In genomic region chr8:127318377-127319159, GRCm38 (mm10) we compare ENCODE assay signal across 26 mouse cellular contexts.
A peak's percentile ranks its signal among the peaks of the same experiment; 100 is the strongest.
DNase-seq lines count a peak whose midpoint lies in the region; ATAC-seq and TF ChIP-seq lines count a peak whose summit lies in the region.
"Had no signal": no experiment of that assay in that cellular context is flagged by ENCODE, and none has a peak within 500 bp of the region (broad histone marks: within the 10 kb centered on the region; RNA-seq: fewer than 3 reads in every experiment).

No protein-coding gene starts in this region.

- peak; percentile 23 for ATAC-seq in activated CD4-positive, CD25-positive, alpha-beta regulatory T cell, adult 4 months
- peak; percentile 52 for ATAC-seq in granulocyte monocyte progenitor cell, adult 5-6 weeks (replicated peaks; ENCODE audit: poor library complexity, severe bottlenecking)
- ATAC-seq: forebrain, embryonic 14.5 days; hindbrain, postnatal 0 days; intestine, embryonic 16.5 days had no signal

- peak overlapping the region; percentile 63 for H3K27ac ChIP-seq in gastrocnemius, adult 2 months
- H3K27ac ChIP-seq: hindbrain, postnatal 0 days; liver, embryonic 13.5 days; neural tube, embryonic 12.5 days; stomach, embryonic 15.5 days had no signal

- H3K4me3 ChIP-seq in gastrocnemius, adult 2 months = peak overlapping the region; percentile 14; the same call in 1 of the 2 replicates
- H3K4me3 ChIP-seq: erythroblast, embryonic 14.5 days; heart, embryonic 12.5 days; liver, embryonic 13.5 days; megakaryocyte, embryonic 14.5 days; neural tube, embryonic 12.5 days; stomach, embryonic 15.5 days had no signal

- intact Hi-C loops in gastrocnemius, adult 2 months (cut with DNase I) = no loop called here

- peak; percentile 68 for DNase-seq in gastrocnemius, adult 2 months
- DNase-seq in gastrocnemius, postnatal 4 days (ENCODE audit: low spot score in 2 of 2) = no peak
- peak; percentile 57 for DNase-seq in 3T3-L1 (ENCODE audit: low read depth, low spot score)
- DNase-seq in layer of hippocampus, postnatal 10 days (ENCODE audit: low spot score in 2 of 2) = no peak
- no peak for DNase-seq in yolk sac, embryonic 10.5 days (ENCODE audit: low spot score)
- no peak for DNase-seq in adipocyte (ENCODE audit: low spot score)
- DNase-seq: adrenal gland, postnatal 25 days; cerebellum, adult 9-11 months; heart, postnatal 10 days; kidney, adult 9 months; kidney, postnatal 25 days; liver, embryonic 13.5 days; lung, adult 2 months; lung, postnatal 14 days; midbrain, embryonic 14.5 days; right cerebral cortex, postnatal 4 days had no signal

- TF ChIP-seq CTCF in gastrocnemius, adult 2 months (IDR thresholded peaks at IDR 0.05) = no peak

Comparison
In these comparisons a context has a peak if more than half of its experiments do, and no peak if none do; other contexts are left out.
1. DNase-seq: peak in gastrocnemius, adult 2 months (single experiment) and 3T3-L1 (single experiment); none in gastrocnemius, postnatal 4 days (0 of 2), layer of hippocampus, postnatal 10 days (0 of 2), yolk sac, embryonic 10.5 days (single experiment) and adipocyte (single experiment).